Mouse (Mus musculus) monocyte, adult 2 months (primary cell): ENCODE data around the gene Gm10354.
"Not testable (repeated sequence)": the region's sequence is repeated elsewhere in the genome, so short reads cannot be mapped to it uniquely, and the experiment has no call there.

Source experiments
- DNase-seq, 2 experiments: peaks; one replicate each; pipeline ENCODE4 v3.0.0; 2022; ENCODE audit warnings: low spot score in 2 of 2, low read depth in 1 of 2

The Gm10354 gene

DNA sequence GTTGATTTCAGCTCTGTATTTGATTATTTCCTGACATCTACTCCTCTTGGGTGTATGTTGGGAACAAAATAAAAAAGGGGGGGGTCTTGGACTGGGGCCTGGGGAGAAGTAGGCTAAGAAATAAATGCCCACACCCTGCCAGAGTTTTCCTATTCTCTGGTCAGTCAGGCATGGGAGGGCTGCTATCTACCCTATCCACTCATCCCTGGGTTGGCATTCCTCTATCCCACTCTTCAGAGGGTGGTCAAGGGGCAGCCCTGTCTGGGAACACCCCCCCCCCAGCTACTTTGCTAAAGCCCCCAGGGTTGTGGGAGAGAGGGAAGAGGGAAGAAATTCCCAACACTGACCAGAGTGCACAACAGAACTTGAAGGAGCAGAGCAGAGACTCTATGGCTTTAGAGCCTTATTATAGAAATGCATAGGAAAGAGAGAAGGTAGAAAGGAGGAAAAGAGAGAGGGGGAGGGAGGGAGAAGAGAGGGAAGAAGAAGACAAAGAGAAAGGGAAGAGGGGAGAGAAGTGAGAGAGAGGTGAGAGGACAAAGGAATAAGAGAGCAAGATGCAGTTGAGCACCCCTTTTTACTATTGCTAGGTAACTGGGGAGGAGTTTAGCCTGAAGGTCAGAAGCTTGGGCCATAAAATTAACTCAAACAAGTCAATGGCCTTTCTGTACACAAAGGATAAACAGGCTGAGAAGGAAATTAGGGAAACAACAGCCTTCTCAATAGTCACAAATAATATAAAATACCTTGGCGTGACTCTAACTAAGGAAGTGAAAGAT lies 22.6 kb downstream of the Gm10354 start:
- DNase-seq = not testable (repeated sequence)

DNA sequence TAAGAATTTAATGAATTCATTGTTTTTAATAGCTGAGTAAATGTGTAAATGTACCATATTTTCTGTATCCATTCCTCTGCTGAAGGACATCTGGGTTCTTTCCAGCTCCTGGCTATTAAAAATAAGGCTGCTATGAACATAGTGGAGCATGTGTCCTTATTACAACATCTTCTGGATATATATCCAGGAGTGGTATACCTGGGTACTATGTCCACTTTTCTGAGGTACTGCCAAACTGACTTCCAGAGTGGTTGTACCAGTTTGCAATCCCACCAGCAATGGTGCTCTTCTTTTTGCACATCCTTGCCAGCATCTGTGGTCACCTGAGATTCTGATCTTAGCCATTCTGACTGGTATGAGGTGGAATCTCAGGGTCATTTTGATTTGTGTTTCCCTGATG lies 25.1 kb downstream of the Gm10354 start:
- not testable (repeated sequence) for DNase-seq

DNA sequence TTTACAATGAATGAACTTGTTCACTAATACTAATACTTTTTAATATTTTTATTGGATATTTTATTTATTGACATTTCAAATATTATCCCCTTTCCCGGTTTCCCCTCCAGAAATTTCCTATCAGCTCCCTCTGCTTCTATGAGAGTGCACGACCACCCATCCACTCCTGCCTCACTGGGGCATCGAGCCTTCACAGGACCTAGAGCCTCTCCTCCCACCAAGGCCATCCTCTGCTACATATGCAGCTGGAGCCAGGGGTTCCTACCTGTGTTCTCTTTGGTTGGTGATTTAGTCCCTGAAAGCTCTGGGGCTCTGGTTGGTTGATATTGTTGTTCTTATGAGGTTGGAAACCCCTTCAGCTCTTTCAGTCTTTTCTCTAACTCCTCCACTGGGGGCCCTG lies 26.0 kb downstream of the Gm10354 start:
- not testable (repeated sequence) for DNase-seq

DNA sequence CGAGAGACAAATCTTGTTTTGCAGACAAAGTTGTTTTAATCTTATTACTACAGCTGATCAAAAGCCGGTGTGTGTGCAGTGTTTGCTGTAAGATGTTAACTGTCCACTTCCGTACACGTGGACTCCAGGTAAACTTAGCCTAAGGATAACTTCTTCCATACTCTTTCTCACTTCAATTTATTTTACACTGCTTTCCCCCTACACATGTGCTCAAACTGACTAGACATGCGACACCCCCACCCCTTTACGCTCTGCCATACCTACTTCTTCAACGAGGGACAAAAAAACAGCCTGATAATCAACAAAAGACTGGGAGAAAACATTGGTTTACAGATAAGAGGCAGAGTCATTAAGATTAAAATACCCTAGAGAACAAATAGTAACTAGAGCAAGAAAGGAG lies 26.9 kb downstream of the Gm10354 start:
- not testable (repeated sequence) for DNase-seq

DNA sequence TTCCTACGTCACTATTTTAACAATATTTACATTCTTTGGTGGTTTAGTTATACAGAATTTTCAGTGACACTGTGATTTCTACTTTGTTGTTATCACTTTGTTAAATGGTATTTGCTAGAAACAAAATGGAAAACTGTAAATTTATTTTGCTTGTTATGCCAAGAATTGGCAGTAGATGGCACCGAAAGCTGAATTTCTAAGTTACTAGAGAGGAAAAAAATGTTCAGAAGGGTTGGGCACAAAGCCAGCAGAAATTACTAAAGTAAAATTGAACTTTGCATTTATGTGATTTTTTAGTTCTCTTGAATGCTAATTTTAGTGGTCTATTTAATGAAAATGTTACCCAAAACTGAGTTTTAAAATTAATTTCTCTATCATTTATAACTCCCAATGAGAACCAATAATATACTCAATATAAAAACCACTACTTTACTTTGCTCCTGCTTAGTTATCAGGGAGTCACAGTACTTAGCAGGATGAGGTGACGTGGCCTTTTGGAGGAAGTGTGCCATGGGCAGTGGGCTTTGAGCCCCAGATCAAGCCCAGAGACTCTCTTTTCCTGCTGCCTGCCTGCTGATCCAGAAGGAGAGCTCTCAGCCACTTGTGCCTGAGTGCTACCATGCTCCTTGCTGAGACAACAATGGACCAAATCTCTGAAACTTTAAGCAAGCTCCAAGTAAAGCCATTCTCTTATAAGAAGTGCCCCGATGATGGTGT lies 31.1 kb downstream of the Gm10354 start:
- not testable (repeated sequence) for DNase-seq

DNA sequence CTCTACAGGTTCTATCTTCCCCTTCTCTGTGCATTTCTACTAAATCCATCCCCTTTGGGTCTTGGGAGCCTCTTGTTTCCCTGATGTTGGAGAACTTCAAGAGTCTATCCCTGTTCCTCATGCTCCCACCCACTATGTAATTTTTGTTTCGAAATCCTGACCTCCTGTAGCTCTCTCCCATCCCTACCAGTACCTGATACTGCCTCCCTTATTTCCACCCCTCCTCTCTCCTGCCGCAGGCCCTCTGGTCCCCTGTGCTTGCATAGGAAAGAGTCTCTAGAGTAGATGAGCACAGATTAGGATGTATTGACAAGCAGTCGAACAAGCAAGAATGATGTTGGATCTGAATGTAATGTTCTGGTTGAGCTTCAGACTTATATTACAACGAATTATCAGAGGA lies 33.2 kb downstream of the Gm10354 start:
- DNase-seq = not testable (repeated sequence)

DNA sequence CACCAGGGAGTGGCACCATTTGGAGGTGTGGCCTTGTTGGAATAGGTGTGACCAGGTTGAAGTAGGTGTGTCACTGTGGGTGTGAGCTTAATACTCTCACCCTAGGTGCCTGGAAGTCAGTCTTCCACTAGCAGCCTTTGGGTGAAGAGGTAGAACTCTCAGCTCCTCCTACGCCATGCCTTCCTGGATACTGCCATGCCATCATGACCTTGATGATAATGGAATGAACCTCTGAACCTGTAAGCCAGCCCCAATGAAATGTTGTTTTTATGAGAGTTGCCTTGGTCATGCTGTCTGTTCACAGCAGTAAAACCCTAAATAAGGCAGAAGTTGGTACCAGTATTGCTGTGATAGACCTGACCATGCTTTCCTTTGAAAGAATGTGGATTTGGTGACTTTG lies 37.7 kb downstream of the Gm10354 start:
- DNase-seq = not testable (repeated sequence)

DNA sequence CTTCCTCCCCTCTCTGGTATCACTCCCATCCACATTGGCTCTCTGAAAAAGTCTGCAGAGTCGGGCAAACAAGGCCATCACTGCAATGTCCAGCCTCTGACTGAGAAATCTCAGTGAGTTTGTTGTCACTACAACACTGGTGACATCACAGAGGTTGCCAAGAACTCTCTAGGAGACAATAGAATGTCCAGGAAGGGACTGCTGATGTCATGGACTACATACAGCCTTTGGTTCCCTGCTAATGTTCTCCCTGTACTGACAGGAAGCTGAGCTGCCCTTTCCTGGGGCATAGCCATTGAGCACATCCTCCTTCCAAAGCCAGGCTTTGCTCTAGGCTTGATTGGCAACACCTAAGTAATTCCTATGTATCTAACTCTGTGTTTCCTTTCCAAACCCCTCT lies 40.4 kb downstream of the Gm10354 start, which contains the start of gene Speer4e:
Gene Speer4e (minus strand): TSS at position 101 of the 400 bp plus-strand sequence.
- DNase-seq = not testable (repeated sequence)

DNA sequence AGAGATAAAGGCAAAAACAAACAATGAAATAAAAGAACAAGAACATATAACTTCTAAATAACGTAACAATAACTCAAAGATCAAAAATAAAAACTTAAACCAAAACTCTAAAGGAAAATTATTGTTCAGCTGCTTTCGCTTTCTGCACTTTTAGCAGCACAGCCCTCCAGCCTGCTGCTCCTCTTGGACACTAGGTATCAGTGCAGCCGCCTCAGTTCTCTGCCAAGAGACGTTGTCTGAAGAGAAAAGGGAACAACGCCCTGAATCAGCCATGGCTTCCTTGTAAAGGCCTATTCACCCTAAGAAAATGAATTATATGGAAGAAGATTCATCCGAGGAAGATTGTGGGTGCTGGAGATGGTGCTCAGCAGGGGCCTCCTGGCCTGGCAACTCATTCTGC lies 45.0 kb downstream of the Gm10354 start:
- not testable (repeated sequence) for DNase-seq

DNA sequence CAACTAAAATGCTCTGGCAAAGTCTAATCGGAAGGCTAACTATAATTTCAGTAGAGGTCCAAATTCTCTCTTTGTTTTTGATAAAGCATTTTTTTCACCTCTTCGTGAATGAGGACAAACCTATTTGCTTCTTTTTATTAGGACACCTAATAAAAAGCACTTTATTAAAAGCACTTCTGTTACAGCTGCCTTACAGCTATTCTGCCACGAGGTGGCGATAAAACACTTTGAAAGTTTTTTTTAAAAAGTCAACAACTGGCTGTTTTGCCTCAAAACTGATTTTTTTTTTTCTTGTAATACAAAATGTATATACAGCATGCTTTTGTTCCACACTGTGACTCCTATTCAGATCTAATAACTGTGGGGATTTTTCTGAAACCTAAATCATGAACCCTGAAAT lies 51.7 kb downstream of the Gm10354 start:
- DNase-seq = not testable (repeated sequence)
